Mouse (Mus musculus) ovary, postnatal 14 days (tissue): Measurements from ENCODE around the gene Chrdl2.
"Not testable (repeated sequence)": the region's sequence is repeated elsewhere in the genome, so short reads cannot be mapped to it uniquely, and the experiment has no call there.

Experiments used
- DNase-seq: peaks from one replicate; pipeline ENCODE4 v3.0.0; 2022; ENCODE audit warnings: low spot score

The Chrdl2 gene

GRCm38 (mm10) chr7:100005790-100006189 is at the start of gene Chrdl2:
Gene Chrdl2, plus strand, starts transcription at chr7:100006172.
- DNase-seq, result no peak

DNA sequence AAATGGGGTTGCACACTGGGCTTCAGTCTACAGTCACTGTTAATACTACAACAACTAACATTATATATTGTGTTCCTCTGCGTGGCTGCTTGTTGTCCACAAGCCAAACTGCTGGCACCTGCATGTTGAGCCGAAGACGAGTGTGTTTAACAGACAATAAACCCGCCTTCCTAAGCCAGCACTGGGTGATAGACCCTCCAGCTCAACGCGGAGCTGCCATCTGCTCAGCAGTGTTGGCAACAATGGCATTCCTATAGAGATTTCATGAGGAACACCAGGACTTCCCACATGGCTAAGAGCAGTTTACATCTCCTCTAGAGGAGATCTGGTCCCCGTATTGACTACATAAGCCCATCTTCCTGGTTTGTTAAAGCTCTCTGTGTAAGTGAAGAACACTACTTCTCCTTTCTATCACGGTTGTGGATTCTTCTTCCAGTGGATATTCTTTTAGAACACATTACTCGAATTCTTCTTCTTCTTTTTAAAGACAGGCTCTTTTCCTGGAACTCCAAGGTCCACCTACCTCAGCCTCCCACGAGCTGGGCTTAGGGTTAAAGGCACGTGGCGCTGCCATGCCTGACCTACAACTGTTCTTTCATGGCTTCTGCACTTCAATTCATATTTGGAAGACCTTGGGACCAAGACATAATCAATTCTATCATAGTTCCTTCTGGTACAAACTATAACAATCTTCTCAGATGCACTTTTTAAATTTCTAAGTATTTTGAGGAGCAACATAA is 48.6 kb upstream of the Chrdl2 start:
- no peak for DNase-seq

DNA sequence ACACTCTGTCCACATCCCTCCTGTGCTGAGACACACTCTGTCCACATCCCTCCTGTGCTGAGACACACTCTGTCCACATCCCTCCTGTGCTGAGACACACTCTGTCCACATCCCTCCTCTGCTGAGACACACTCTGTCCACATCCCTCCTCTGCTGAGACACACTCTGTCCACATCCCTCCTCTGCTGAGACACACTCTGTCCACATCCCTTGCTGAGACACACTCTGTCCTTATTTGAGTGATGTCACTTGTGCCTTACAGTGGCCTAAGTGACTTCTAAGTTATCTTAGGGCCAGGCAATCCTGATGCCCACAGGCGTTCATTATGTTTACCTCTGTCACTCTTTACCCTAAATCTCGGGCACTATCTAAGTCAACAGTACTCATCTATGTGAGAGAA is 45.4 kb upstream of the Chrdl2 start:
- DNase-seq, result not testable (repeated sequence)

- no peak for DNase-seq
These were observed 44.5 kb upstream of the Chrdl2 start for GRCm38 (mm10) chr7:99961518-99961917.

DNA sequence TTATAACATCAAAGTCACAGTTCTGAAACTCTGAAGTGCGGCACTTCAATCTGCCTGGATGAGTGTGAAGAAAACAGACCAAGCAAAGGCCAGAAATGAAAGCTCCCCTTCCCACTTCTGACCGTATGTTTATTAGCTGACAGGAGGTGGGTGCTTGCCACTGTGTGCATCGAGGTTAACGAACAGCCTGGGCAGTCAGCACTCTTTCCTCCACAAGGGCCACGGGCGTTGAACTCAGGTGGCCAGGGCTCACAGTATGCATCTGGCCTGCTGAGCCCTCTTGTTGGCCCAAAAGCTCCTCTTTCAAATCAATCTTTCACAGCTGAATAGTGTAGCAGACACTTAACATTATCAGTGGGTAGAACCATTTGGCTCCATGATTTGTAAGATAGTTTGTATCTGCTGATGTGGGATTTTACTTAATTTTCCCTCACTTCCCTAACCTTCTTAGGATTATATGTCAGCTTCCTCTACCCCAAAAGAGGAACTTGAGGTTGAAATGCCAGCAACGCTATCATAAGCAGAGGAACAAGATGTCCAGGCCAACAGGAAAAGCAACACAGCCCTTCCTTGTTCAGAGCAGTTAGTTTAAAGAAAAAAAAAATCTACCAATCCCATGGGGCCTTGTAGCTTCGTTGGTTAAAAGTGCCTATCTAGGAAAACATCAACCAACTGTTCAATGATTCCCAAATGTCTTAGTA is 43.3 kb upstream of the Chrdl2 start:
- DNase-seq, result no peak

DNA sequence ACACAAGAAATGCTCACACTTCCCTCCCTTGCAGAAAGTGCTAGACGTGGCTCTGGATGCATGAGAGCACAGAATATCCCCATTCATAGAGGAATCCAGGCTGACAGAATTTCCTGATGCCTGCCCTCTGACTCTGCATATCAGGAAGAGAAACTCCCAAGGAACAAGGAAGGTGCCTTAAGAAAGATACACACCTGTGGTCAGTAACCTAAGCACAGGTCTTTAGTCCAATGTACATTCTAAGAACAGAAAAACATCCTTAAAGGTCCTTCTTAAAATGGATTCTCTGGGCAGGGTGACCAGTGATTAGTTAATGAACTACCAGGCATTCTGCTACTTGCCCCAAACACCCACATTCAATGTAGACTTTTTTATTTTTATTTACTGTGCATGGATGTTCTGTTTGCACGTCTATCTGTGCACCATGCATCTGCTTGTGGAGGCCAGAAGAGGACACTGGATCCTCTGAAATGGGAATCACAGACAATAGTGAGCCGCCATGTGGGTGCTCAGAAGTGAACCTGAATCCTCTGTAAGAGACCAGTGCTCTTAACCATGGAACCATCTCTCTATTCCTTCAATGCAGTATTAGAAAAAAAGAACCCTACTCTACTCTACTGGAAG is 42.6 kb upstream of the Chrdl2 start:
- DNase-seq, result no peak

- DNase-seq, result no peak
These were observed 40.7 kb upstream of the Chrdl2 start for GRCm38 (mm10) chr7:99965020-99965841.

- DNase-seq, result no peak
These were observed 39.8 kb upstream of the Chrdl2 start for GRCm38 (mm10) chr7:99966011-99966721.

GRCm38 (mm10) chr7:99969151-99969550 is 36.8 kb upstream of the Chrdl2 start:
- DNase-seq, result no peak

- no peak for DNase-seq
These were observed 34.0 kb upstream of the Chrdl2 start for GRCm38 (mm10) chr7:99971926-99972325.

- DNase-seq, result not testable (repeated sequence)
These were observed 33.1 kb upstream of the Chrdl2 start for GRCm38 (mm10) chr7:99972912-99973311.

DNA sequence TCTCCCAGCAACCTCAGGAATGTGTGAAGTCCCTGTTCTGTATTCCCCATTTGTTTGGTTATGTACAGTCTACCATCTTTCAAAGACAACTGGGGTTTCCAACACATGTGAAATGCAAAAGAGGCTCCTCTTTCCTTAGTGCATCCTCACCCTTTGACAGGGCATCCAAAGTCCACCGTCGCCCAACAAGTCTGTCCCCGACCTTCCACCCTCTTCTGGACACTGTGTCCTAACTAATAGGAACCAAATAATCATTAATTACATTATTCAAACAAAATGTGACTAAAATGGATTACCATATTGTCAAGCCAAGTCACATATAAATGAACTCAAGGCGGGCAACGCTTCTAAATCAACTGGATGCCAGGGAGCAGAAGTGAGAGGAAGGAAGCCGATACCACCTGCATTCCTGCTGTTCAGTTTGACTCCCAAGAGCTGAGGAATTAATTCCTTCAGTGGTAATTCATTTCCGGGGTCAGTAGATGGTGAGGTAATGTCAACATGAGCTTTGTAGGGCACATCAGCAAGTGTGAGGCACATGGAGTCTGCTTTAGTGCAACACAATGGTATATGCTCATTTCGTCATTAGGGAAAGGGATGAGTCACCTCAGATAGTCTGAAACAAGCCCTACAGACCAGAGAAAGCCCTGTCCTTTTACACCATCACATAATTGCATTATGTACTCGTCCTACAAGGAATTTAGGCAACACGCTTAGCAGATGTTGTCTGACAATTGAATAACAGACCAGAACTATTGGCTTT is 31.6 kb upstream of the Chrdl2 start:
- DNase-seq, result no peak

- DNase-seq, result no peak
These were observed 30.0 kb upstream of the Chrdl2 start for GRCm38 (mm10) chr7:99975819-99976575.

DNA sequence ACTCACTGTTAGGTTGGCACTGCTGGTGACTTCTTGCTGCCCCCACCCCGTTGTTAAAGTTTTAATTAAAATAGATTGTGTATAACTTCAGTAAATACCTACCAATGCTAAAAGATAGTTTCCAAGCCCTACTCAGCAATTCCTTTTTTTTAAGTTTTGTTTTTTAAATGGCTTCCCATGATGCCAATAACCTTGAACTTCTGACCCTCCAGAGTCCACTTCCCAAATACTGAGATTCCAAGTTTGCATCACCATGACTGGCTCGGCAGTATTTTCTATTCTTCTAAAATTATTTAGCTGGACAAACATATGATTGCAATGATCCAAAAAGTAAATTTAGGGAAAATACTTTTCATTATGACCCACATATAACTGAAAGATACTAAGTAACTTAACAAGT is 27.9 kb upstream of the Chrdl2 start:
- DNase-seq, result no peak

DNA sequence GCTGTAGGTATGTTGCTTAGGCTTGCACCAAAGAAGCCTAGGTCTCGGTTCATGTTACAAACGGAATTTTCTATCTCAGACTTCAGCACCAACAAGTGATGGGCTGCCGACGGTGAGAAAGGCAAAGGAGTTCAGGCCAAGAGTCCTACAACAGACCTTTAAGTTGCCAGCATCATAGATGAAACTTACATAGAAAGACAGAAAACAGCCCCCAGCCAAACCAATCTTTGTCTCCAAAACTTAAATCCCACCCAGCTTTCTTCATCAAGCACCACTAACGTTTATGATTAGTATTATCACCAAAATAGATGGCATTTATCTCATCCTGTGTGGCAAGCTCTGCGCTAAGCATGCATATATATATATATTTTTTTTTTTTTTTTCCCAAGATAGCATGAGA is 26.9 kb upstream of the Chrdl2 start:
- no peak for DNase-seq

DNA sequence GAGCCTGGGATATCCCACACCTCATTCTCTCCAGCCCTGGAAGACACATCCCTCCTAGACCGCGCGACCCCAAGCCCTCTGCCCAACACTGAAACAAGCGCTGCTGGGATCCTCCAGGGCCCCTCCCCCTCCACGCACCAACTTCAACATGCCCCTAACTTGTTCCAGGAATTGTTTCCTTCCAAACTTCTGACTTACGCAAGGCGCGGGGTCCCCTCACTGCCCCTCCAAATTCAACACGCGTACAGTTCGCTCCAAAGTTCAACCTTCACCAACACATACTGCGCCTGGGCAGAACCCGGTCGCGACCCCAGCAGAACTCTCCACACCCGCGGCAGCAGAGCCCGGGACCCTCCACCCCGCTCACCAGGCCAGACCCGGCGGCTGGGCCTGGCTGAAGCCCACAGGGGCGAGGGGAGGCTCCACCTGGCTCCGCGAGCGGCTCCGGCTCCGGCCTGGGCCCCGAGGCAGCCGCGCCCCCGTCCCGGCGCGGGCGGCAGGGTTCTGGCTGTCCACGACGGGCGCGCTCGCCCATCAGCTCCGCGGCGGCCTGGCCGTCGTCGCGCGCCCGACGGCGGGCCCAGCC is 26.3 kb upstream of the Chrdl2 start:
- peak; percentile 27 for DNase-seq

DNA sequence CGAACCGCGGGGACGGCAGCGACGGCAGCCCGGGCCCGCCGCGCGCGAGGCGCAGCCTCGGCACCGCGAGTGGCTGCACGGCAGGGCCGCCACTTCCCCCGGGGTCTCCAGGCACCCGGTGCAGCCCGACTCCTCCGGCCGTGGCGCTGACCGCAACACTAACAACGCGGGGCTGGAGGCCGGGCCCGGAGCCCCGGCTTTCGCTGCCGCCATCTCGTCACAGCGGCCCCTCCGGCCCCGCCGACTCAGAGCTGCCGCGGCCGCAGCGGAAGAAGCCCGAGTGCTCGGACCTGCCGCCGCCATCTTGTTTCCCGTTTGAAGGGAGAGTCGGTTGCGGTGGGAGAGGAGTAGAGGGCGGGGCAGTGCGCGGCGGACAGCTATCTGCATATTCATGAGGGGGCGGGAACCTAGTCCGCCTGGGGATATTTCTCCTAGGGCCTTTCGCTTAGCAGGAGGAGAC is 25.8 kb upstream of the Chrdl2 start, which contains the start of gene Rnf169:
Gene Rnf169, minus strand, starts transcription at position 317 of the 460 bp plus-strand sequence.
- DNase-seq, result peak; percentile 76

- no peak for DNase-seq
These were observed 24.7 kb upstream of the Chrdl2 start for GRCm38 (mm10) chr7:99981311-99981710.
